Mouse (Mus musculus) hindbrain, embryonic 16.5 days (tissue): Measurements from ENCODE around the gene Prss34. TPM values are rescaled to one million over a fixed set of nuclear protein-coding genes. Genes with fewer than 3 reads are reported as not detected.

Source experiments
- ATAC-seq: fragments of 200-750 bp; cut with Nextera tagmentation; 2 replicates; pipeline ENCODE4 v1.8.0; 2017; ENCODE audit warnings: moderate TSS enrichment, moderate library complexity
- H3K27ac ChIP-seq: fragments of 300-500 bp; sonication (generic); 2 replicates; pipeline ENCODE4 v1.5.1; 2014; ENCODE audit warnings: low read depth, mild to moderate bottlenecking, control low read depth, low read length, moderate library complexity
- H3K27me3 ChIP-seq: fragments of 300-500 bp; sonication (generic); replicated peaks from 2 replicates; pipeline ENCODE4 v1.6.1; 2014; ENCODE audit warnings: low read length; ENCODE audit not compliant: control insufficient read depth, insufficient read depth
- H3K36me3 ChIP-seq: fragments of 300-500 bp; sonication (generic); 2 replicates; pipeline ENCODE4 v1.6.1; 2014; ENCODE audit warnings: mild to moderate bottlenecking, low read length, moderate library complexity, mixed read lengths; ENCODE audit not compliant: control insufficient read depth, insufficient read depth
- H3K4me1 ChIP-seq: fragments of 300-500 bp; sonication (generic); 2 replicates; pipeline ENCODE4 v1.6.1; 2014; ENCODE audit warnings: low read depth, low read length; ENCODE audit not compliant: control insufficient read depth, insufficient read depth
- H3K4me2 ChIP-seq: fragments of 300-500 bp; sonication (generic); 2 replicates; pipeline ENCODE4 v1.6.1; 2014; ENCODE audit warnings: mild to moderate bottlenecking, low read length, control low read depth, moderate library complexity
- H3K4me3 ChIP-seq: fragments of 300-500 bp; sonication (generic); 2 replicates; pipeline ENCODE4 v1.5.1; 2014; ENCODE audit warnings: mild to moderate bottlenecking, low read length, control low read depth, moderate library complexity
- H3K9ac ChIP-seq: fragments of 300-500 bp; sonication (generic); 2 replicates; pipeline ENCODE4 v1.6.1; 2014; ENCODE audit warnings: low read depth, mild to moderate bottlenecking, control low read depth, low read length, moderate library complexity
- H3K9me3 ChIP-seq: fragments of 300-500 bp; sonication (generic); 2 replicates; pipeline ENCODE4 v1.6.1; 2014; ENCODE audit warnings: mild to moderate bottlenecking, low read length, moderate library complexity; ENCODE audit not compliant: control insufficient read depth
- WGBS: fragments of 180-500 bp; shearing (Covaris S2); extraction: QIAGEN DNeasy Blood & Tissue Kit; methylation state at CpG from one replicate; pipeline ENCODE4 v1.1.7; 2014; 5-methylcytosine and 5-hydroxymethylcytosine counted together
- polyA plus RNA-seq: library from polyadenylated mRNA; unstranded; fragments of >200 nt; fragmentation: Nextera tagmentation; extraction: Ambion mirVana; gene quantifications from 2 replicates; pipeline ENCODE4 v1.2.1, GENCODE M21; 2015

Prss34 gene
- polyA plus RNA-seq, 1 experiment from 2014 or later: not detected

GRCm38 (mm10) chr17:25340003-25340402 is 41.8 kb downstream of the Prss34 start:
- H3K4me2 ChIP-seq: no peak overlapping the region
- H3K36me3 ChIP-seq: no peaks in the 10 kb centered on the region
- H3K4me1 ChIP-seq: no peaks in the 10 kb centered on the region
- 86% methylated on average over 6 of the region's 6 CpGs for WGBS
- no peak overlapping the region for H3K9ac ChIP-seq
- H3K4me3 ChIP-seq: no peak overlapping the region
- no peak for ATAC-seq
- no peaks in the 10 kb centered on the region for H3K27me3 ChIP-seq
- H3K27ac ChIP-seq: no peak overlapping the region
- no peaks in the 10 kb centered on the region for H3K9me3 ChIP-seq

GRCm38 (mm10) chr17:25341490-25341889 is 43.3 kb downstream of the Prss34 start:
- WGBS: 78% methylated on average over 3 of the region's 3 CpGs
- H3K4me1 ChIP-seq: no peaks in the 10 kb centered on the region
- ATAC-seq: no peak
- no peak overlapping the region for H3K4me3 ChIP-seq
- no peaks in the 10 kb centered on the region for H3K36me3 ChIP-seq
- H3K9me3 ChIP-seq: no peaks in the 10 kb centered on the region
- no peaks in the 10 kb centered on the region for H3K27me3 ChIP-seq
- H3K27ac ChIP-seq: no peak overlapping the region
- no peak overlapping the region for H3K9ac ChIP-seq
- no peak overlapping the region for H3K4me2 ChIP-seq

GRCm38 (mm10) chr17:25345462-25345861 is 47.3 kb downstream of the Prss34 start, which contains the start of gene Tpsab1:
TSS of gene Tpsab1 (minus strand) at chr17:25345562.
- Histone ChIP-seq H3K27ac (no peak within 1 kb of the TSS), H3K36me3 (no peaks in the 10 kb centered on the region), H3K27me3 (no peaks in the 10 kb centered on the region), H3K9me3 (no peaks in the 10 kb centered on the region), H3K9ac (no peak within 1 kb of the TSS), H3K4me1 (no peaks in the 10 kb centered on the region), H3K4me3 (no peak within 1 kb of the TSS), H3K4me2 (no peak within 1 kb of the TSS)
- 97% methylated on average over 4 of the region's 4 CpGs for WGBS
- no peak for ATAC-seq

Other genes with a start within 250 kb of the Prss34 start
- gene Tmem204, start 214.8 kb upstream of the Prss34 start, polyA plus RNA-seq: 13.8 and 14.1 TPM in 2 replicates
- gene Telo2, start 182.4 kb upstream of the Prss34 start, polyA plus RNA-seq: 54.6 and 60.8 TPM in 2 replicates
- 0.49 TPM in 1 of 2 replicates, not detected in the other for gene Ptx4, start 177.6 kb upstream of the Prss34 start, polyA plus RNA-seq
- 28.9 and 34.3 TPM in 2 replicates for gene Clcn7, start 165.0 kb upstream of the Prss34 start, polyA plus RNA-seq
- gene Ccdc154, start 135.9 kb upstream of the Prss34 start, polyA plus RNA-seq: not detected in 2 replicates
- not detected in 2 replicates for gene Gm38655, start 122.9 kb upstream of the Prss34 start, polyA plus RNA-seq
- 33.8 and 34.1 TPM in 2 replicates for gene BC003965, start 113.8 kb upstream of the Prss34 start, polyA plus RNA-seq
- gene Unkl, start 110.0 kb upstream of the Prss34 start, polyA plus RNA-seq: 16.0 and 17.6 TPM in 2 replicates
- 110 and 114 TPM in 2 replicates for gene Gnptg, start 58.3 kb upstream of the Prss34 start, polyA plus RNA-seq
- 57.4 and 58.2 TPM in 2 replicates for gene Tsr3, start 58.2 kb upstream of the Prss34 start, polyA plus RNA-seq
- 23.4 and 26.0 TPM in 2 replicates for gene Baiap3, start 42.0 kb upstream of the Prss34 start, polyA plus RNA-seq
- 409 and 435 TPM in 2 replicates for gene Ube2i, start 23.8 kb upstream of the Prss34 start, polyA plus RNA-seq
- not detected in 2 replicates for gene Prss28, start 10.3 kb downstream of the Prss34 start, polyA plus RNA-seq
- not detected in 2 replicates for gene Prss29, start 20.3 kb downstream of the Prss34 start, polyA plus RNA-seq
- not detected in 2 replicates for gene Tpsab1, start 47.2 kb downstream of the Prss34 start, polyA plus RNA-seq
- gene Tpsb2, start 67.9 kb downstream of the Prss34 start, polyA plus RNA-seq: 0.19 and 2.1 TPM in 2 replicates
- gene Tpsg1, start 70.9 kb downstream of the Prss34 start, polyA plus RNA-seq: 0.43 and 0.55 TPM in 2 replicates
- gene Cacna1h, start 135.4 kb downstream of the Prss34 start, polyA plus RNA-seq: 5.9 and 6.2 TPM in 2 replicates
- gene Tekt4, start 156.2 kb downstream of the Prss34 start, polyA plus RNA-seq: 1.4 and 1.9 TPM in 2 replicates
- 1.0 TPM in 2 replicates for gene Sstr5, start 198.9 kb downstream of the Prss34 start, polyA plus RNA-seq